Mouse (Mus musculus): ENCODE data around the gene Tfam. TPM values are rescaled to one million over a fixed set of nuclear protein-coding genes. Genes with fewer than 3 reads are reported as not detected.

Gene Tfam
- polyA plus RNA-seq (2012; rRNA removed), result 19.0 and 20.4 TPM in 2 replicates

GRCm38 (mm10) chr10:71238240-71238554 lies at the start of gene Tfam:
TSS of gene Tfam (minus strand) at chr10:71238280.

DNA sequence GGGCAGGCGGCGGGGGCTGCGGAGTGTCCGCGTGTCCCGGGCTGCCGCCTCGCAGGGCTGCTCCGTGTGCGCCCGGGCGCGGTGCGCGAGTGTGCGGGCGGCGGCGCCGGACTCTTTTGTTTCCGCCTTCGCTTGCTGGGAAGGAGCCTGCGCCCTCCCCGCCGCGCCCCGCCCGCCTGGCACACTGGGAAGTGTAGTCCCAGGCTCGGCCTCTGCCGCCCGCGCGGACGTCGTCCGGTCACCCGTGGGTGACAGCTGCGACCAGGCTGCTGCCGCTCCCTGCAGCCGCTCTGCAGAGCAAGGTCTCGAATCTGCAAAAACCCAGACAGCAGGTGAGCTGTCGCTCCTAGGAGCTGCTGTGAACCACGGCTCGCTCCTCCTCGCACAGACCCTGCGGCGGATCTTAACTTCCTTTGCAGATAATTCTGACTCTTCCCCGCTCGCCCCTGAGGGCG lies 47.1 kb upstream of the Tfam start, which contains the start of gene Ube2d1:
Gene Ube2d1, minus strand, starts transcription at position 137 of the 455 bp plus-strand sequence.

Other genes with a start within 250 kb of the Tfam start
- 1.7 and 1.9 TPM in 2 replicates for gene Bicc1, start 78.6 kb downstream of the Tfam start, polyA plus RNA-seq (2012; rRNA removed)
- 6.8 and 7.4 TPM in 2 replicates for gene Ube2d1, start 47.0 kb upstream of the Tfam start, polyA plus RNA-seq (2012; rRNA removed)
- gene Cisd1, start 106.7 kb upstream of the Tfam start, polyA plus RNA-seq (2012; rRNA removed), result 29.5 and 31.2 TPM in 2 replicates
- 4.9 and 5.7 TPM in 2 replicates for gene Ipmk, start 109.5 kb upstream of the Tfam start, polyA plus RNA-seq (2012; rRNA removed)

Data from liver, embryonic 14 days (tissue).